Mouse (Mus musculus) lung, postnatal 10 days (tissue): ENCODE data around the gene Nme3.
A peak's percentile ranks its signal among the peaks of the same experiment; 100 is the strongest.

Experiments
- DNase-seq: peaks from one replicate; pipeline ENCODE4 v3.0.0; 2021

The Nme3 gene

GRCm38 (mm10) chr17:24881738-24882440 is 14.4 kb upstream of the Nme3 start:
- DNase-seq = peak; percentile 64

GRCm38 (mm10) chr17:24884391-24884790 is 11.9 kb upstream of the Nme3 start:
- DNase-seq = no peak

GRCm38 (mm10) chr17:24885356-24886133 is 10.8 kb upstream of the Nme3 start:
- no peak for DNase-seq

GRCm38 (mm10) chr17:24886134-24886931 is 10.0 kb upstream of the Nme3 start, which contains the start of the genes Nubp2 and Spsb3:
TSS of gene Nubp2 (minus strand) at chr17:24886349.
TSS of gene Spsb3 (plus strand) at chr17:24886643.
- peak; percentile 99 for DNase-seq

- DNase-seq = no peak
Observed at GRCm38 (mm10) chr17:24886932-24887271, 9.4 kb upstream of the Nme3 start.

GRCm38 (mm10) chr17:24887291-24888080 is 8.8 kb upstream of the Nme3 start:
- DNase-seq = no peak

GRCm38 (mm10) chr17:24888862-24889261 is 7.4 kb upstream of the Nme3 start:
- no peak for DNase-seq

- no peak for DNase-seq
Observed at GRCm38 (mm10) chr17:24890151-24891092, 5.9 kb upstream of the Nme3 start.

GRCm38 (mm10) chr17:24891321-24891720 is 5.0 kb upstream of the Nme3 start:
- DNase-seq = peak; percentile 5

GRCm38 (mm10) chr17:24892785-24893184 is 3.5 kb upstream of the Nme3 start:
- no peak for DNase-seq

GRCm38 (mm10) chr17:24893276-24893675 is 3.0 kb upstream of the Nme3 start:
- no peak for DNase-seq

- no peak for DNase-seq
Observed at GRCm38 (mm10) chr17:24894061-24894994, 2.0 kb upstream of the Nme3 start.

- DNase-seq = peak; percentile 90
Observed at GRCm38 (mm10) chr17:24894995-24895547, 1.2 kb upstream of the Nme3 start, which contains the start of the genes Eme2 and Mrps34. TSS of gene Eme2 (minus strand) at chr17:24895087. TSS of gene Mrps34 (plus strand) at chr17:24895116.

- DNase-seq = no peak
Observed at GRCm38 (mm10) chr17:24895571-24896240, 594 bp upstream of the Nme3 start.

GRCm38 (mm10) chr17:24896993-24897269 is 631 bp downstream of the Nme3 start:
- DNase-seq = no peak

GRCm38 (mm10) chr17:24897600-24897999 is 1.3 kb downstream of the Nme3 start:
- DNase-seq = no peak

- no peak for DNase-seq
Observed at GRCm38 (mm10) chr17:24898041-24898854, 1.9 kb downstream of the Nme3 start.

GRCm38 (mm10) chr17:24899153-24899552 is 2.9 kb downstream of the Nme3 start:
- no peak for DNase-seq

- DNase-seq = no peak
Observed at GRCm38 (mm10) chr17:24900014-24900413, 3.7 kb downstream of the Nme3 start.
